Mouse (Mus musculus) spleen, adult 2 months (tissue): ENCODE data around the gene Prr18.

Experiments
- CTCF ChIP-seq: fragments of 200-500 bp; IDR thresholded peaks from 2 replicates; pipeline ENCODE4 v1.5.1; 2011; ENCODE audit warnings: mild to moderate bottlenecking, inconsistent platforms; ENCODE audit not compliant: insufficient read depth, insufficient read length, insufficient replicate concordance; ENCODE audit errors: extremely low read depth
- POLR2A ChIP-seq: fragments of 200-500 bp; IDR thresholded peaks from 2 replicates; pipeline ENCODE4 v1.6.1; 2011; ENCODE audit warnings: low read depth, low read length, inconsistent platforms

DNA sequence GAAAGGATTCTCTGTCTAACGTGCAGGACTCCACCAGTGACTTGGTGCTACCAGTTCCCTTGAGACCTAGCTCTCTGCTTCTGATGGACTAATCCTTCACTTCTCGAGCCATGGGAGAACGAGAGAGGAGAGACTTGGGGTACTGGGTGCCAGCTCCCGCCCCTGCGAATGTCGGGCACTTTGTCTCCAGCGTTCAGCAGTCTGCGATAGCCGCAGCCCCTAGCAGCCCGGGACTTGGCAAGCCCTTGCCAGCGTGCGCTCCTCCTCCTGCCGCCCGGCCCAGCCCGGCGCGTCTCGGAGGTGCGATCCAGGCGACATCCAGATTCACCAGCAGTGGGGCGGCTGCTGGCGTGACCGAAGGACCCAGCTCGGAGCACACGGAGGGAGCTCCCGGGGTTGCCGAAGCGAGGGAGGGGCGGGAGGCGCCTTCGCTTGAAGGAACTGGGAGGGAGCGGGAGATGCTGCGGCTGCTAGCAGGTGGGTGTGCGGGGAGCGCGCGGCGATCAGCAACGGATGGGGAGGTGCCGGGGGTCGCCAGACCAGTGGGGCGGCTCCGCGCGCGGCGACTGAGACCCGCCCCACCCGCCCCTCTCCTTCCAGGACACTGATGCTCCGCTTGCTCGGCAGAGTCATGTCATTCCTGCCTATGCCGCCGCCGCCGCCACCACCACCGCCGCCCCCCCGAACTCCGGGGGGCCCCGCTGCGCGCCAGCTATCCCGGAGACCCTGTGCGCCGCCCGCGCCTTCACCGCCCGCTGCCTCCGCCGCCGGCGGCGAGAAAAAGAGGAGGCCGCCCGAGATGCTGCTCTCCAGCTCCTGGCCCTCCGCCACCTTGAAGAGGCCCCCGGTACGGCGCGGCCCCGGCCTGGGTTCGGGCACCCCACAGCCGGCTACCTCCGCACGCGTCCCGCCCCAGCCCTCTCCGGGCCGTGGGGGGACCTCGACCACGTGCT lies 3.4 kb downstream of the Prr18 start:
- TF ChIP-seq POLR2A (no peak), CTCF (no peak)
